Mouse (Mus musculus): ENCODE measurements around the gene Mroh2a.
A peak's percentile ranks its signal among the peaks of the same experiment; 100 is the strongest.

Gene Mroh2a

GRCm38 (mm10) chr1:88258881-88259642 is 32.3 kb downstream of the Mroh2a start:
- peak; percentile 78 for DNase-seq (ENCODE audit: low spot score)

GRCm38 (mm10) chr1:88259643-88260024 is 32.8 kb downstream of the Mroh2a start:
- DNase-seq (ENCODE audit: low spot score) = no peak

GRCm38 (mm10) chr1:88260114-88260513 is 33.3 kb downstream of the Mroh2a start:
- DNase-seq (ENCODE audit: low spot score) = peak; percentile 72

GRCm38 (mm10) chr1:88260604-88261377 is 34.0 kb downstream of the Mroh2a start:
- no peak for DNase-seq (ENCODE audit: low spot score)

- DNase-seq (ENCODE audit: low spot score) = no peak
Observed at GRCm38 (mm10) chr1:88261706-88262105, 34.9 kb downstream of the Mroh2a start.

GRCm38 (mm10) chr1:88262255-88262654 is 35.5 kb downstream of the Mroh2a start:
- DNase-seq (ENCODE audit: low spot score) = peak; percentile 99

- no peak for DNase-seq (ENCODE audit: low spot score)
Observed at GRCm38 (mm10) chr1:88262961-88263360, 36.2 kb downstream of the Mroh2a start.

- DNase-seq (ENCODE audit: low spot score) = no peak
Observed at GRCm38 (mm10) chr1:88263778-88264177, 37.0 kb downstream of the Mroh2a start.

GRCm38 (mm10) chr1:88264237-88264868 is 37.6 kb downstream of the Mroh2a start:
- DNase-seq (ENCODE audit: low spot score) = no peak

- no peak for DNase-seq (ENCODE audit: low spot score)
Observed at GRCm38 (mm10) chr1:88264869-88265240, 38.1 kb downstream of the Mroh2a start.

- DNase-seq (ENCODE audit: low spot score) = no peak
Observed at GRCm38 (mm10) chr1:88266123-88266522, 39.3 kb downstream of the Mroh2a start.

GRCm38 (mm10) chr1:88267489-88267888 is 40.7 kb downstream of the Mroh2a start:
- no peak for DNase-seq (ENCODE audit: low spot score)

- no peak for DNase-seq (ENCODE audit: low spot score)
Observed at GRCm38 (mm10) chr1:88268070-88268469, 41.3 kb downstream of the Mroh2a start.

GRCm38 (mm10) chr1:88269539-88270309 is 42.9 kb downstream of the Mroh2a start:
- DNase-seq (ENCODE audit: low spot score) = no peak

GRCm38 (mm10) chr1:88272851-88273250 is 46.1 kb downstream of the Mroh2a start:
- DNase-seq (ENCODE audit: low spot score) = no peak

- DNase-seq (ENCODE audit: low spot score) = no peak
Observed at GRCm38 (mm10) chr1:88273326-88273725, 46.5 kb downstream of the Mroh2a start.

- no peak for DNase-seq (ENCODE audit: low spot score)
Observed at GRCm38 (mm10) chr1:88273832-88274231, 47.0 kb downstream of the Mroh2a start.

GRCm38 (mm10) chr1:88274371-88275077 is 47.7 kb downstream of the Mroh2a start:
- DNase-seq (ENCODE audit: low spot score) = no peak

- DNase-seq (ENCODE audit: low spot score) = no peak
Observed at GRCm38 (mm10) chr1:88275078-88275680, 48.4 kb downstream of the Mroh2a start.

- no peak for DNase-seq (ENCODE audit: low spot score)
Observed at GRCm38 (mm10) chr1:88275698-88276523, 49.1 kb downstream of the Mroh2a start.

Data from urinary bladder, postnatal 14 days (tissue).